Mouse (Mus musculus) embryonic facial prominence, embryonic 12.5 days (tissue): ENCODE measurements around the gene Prrx2. TPM values are rescaled to one million over a fixed set of nuclear protein-coding genes. Genes with fewer than 3 reads are reported as not detected.

Source experiments
- ATAC-seq: fragments of 200-750 bp; cut with Nextera tagmentation; 2 replicates; pipeline ENCODE4 v1.8.0; 2017; ENCODE audit not compliant: insufficient number of reproducible peaks, insufficient read depth, low FRiP score, low TSS enrichment
- H3K27ac ChIP-seq: fragments of 300-500 bp; sonication (generic); 2 replicates; pipeline ENCODE4 v1.5.1; 2016; ENCODE audit warnings: mild to moderate bottlenecking
- H3K27me3 ChIP-seq: fragments of 300-500 bp; sonication (generic); 2 replicates; pipeline ENCODE4 v1.6.1; 2016; ENCODE audit warnings: mild to moderate bottlenecking, moderate library complexity
- H3K36me3 ChIP-seq: fragments of 300-500 bp; sonication (generic); 2 replicates; pipeline ENCODE4 v1.6.1; 2016; ENCODE audit warnings: mild to moderate bottlenecking
- H3K4me1 ChIP-seq: fragments of 300-500 bp; sonication (generic); 2 replicates; pipeline ENCODE4 v1.6.1; 2016
- H3K4me2 ChIP-seq: fragments of 300-500 bp; sonication (generic); replicated peaks from 2 replicates; pipeline ENCODE4 v1.6.1; 2016; ENCODE audit warnings: mild to moderate bottlenecking, moderate library complexity
- H3K4me3 ChIP-seq: fragments of 300-500 bp; sonication (generic); 2 replicates; pipeline ENCODE4 v1.5.1; 2016; ENCODE audit warnings: mild to moderate bottlenecking
- H3K9ac ChIP-seq: fragments of 300-500 bp; sonication (generic); 2 replicates; pipeline ENCODE4 v1.6.1; 2016; ENCODE audit warnings: mild to moderate bottlenecking, moderate library complexity
- H3K9me3 ChIP-seq: fragments of 300-500 bp; sonication (generic); 2 replicates; pipeline ENCODE4 v1.6.1; 2016; ENCODE audit warnings: mild to moderate bottlenecking, moderate library complexity
- WGBS: fragments of 180-500 bp; shearing (Covaris S2); methylation state at CpG from one replicate; pipeline ENCODE4 v1.1.7; 2016; 5-methylcytosine and 5-hydroxymethylcytosine counted together
- polyA plus RNA-seq: library from polyadenylated mRNA; unstranded; fragments of >200 nt; fragmentation: Nextera tagmentation; extraction: Ambion mirVana; gene quantifications from 2 replicates; pipeline ENCODE4 v1.2.1, GENCODE M21; 2016

Prrx2 gene
- polyA plus RNA-seq, 1 experiment from 2014 or later = 121 TPM

DNA sequence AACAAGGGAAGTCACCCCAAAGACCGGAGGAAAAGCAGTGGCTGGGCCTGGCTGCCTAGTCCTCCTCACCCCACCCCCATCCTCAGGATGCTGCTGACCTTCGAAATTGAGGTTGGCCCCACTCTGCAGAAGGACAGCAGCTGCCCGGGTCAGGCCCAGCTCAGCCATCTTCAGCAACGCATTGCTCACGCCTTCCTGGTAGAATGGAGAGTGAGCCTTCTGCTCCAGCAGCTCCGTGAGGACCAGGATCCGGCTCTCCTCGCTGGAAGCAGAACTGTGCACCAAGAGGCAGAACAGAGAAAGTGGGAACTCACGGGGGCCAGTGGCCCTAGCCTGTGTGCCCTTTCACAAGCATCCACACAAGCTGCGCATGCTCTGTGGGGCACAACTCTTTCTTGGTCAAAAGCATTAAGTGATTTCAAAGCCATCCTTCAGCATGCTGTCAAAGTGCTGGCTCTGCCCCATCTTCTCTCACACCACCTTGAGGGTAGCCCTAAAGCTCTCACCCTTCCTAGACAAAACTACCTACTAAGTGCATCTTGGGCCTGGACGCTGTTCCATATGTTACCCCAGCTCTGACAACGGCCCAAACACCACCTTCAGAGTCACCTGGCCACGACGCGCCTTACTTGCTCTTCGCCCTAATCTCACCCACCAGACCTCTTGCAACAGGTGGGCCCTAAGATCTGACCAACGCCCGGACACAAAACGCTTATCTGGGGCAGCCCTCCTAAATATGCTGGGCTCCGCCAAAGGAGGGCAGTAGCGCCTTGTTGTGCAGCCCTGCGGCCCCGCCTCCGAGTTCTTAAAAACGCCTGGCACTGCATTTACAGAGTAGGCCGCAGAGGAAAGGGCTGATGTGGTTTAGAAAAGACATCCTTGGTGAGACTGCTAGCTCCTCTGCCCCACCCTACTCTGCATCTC is 7.7 kb upstream of the Prrx2 start:
- Histone ChIP-seq H3K27ac (peak overlapping the region; percentile 74), H3K4me2 (peak overlapping the region; percentile 79), H3K9me3 (no peaks in the 10 kb centered on the region), H3K4me1 (peaks cover 23% of the 10 kb centered on the region), H3K9ac (peak overlapping the region; percentile 91), H3K36me3 (peaks cover 45% of the 10 kb centered on the region), H3K27me3 (no peaks in the 10 kb centered on the region), H3K4me3 (peak overlapping the region; percentile 96)
- no peak for ATAC-seq
- 34% methylated on average over 26 of the region's 26 CpGs for WGBS

GRCm38 (mm10) chr2:30827749-30828475 is 6.9 kb upstream of the Prrx2 start:
- peak overlapping the region; percentile 91 for H3K9ac ChIP-seq
- peaks cover 24% of the 10 kb centered on the region for H3K4me1 ChIP-seq
- no peaks in the 10 kb centered on the region for H3K27me3 ChIP-seq
- H3K4me2 ChIP-seq = peak overlapping the region; percentile 79
- H3K27ac ChIP-seq = peak overlapping the region; percentile 74
- no peaks in the 10 kb centered on the region for H3K9me3 ChIP-seq
- peak overlapping the region; percentile 96 for H3K4me3 ChIP-seq
- peaks cover 36% of the 10 kb centered on the region for H3K36me3 ChIP-seq
- under 1% methylated on average over 63 of the region's 63 CpGs for WGBS
- peak; percentile 75 for ATAC-seq

- no peak overlapping the region for H3K27ac ChIP-seq
- H3K4me2 ChIP-seq = no peak overlapping the region
- no peaks in the 10 kb centered on the region for H3K9me3 ChIP-seq
- ATAC-seq = no peak
- WGBS = 35% methylated on average over 5 of the region's 5 CpGs
- no peaks in the 10 kb centered on the region for H3K27me3 ChIP-seq
- no peak overlapping the region for H3K9ac ChIP-seq
- H3K4me1 ChIP-seq = peaks cover 34% of the 10 kb centered on the region
- no peak overlapping the region for H3K4me3 ChIP-seq
- peaks cover 22% of the 10 kb centered on the region for H3K36me3 ChIP-seq
These were observed 5.5 kb upstream of the Prrx2 start for GRCm38 (mm10) chr2:30829315-30829714.

DNA sequence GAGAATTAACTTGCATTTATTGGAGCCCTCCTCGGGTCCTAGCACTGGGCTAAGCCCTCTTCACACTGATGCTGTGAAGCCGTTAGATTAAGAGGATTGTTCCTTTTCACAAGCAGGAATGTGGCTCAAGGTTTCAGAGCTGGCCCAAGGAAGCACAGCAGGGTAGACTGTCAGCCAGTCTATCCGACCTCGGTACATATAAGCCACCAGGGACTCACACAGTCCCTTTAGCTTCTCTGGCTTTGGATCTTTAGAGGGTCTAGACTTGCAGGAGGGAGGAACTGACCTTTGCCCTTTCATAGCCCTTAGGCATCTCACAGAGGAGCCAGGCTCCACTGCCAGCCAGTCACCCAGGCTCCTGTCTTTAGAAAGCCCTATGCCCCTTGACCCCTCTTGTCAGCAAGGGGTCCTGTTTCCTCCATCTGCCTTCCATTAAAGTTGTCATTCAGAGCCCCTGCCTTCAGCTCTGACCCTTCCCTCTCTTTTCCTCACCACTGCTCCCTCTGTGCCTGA is 4.4 kb upstream of the Prrx2 start, which contains the start of gene Asb6:
TSS of gene Asb6 (minus strand) at position 51 of the 513 bp plus-strand sequence.
- ATAC-seq = no peak
- peaks cover 12% of the 10 kb centered on the region for H3K36me3 ChIP-seq
- H3K4me3 ChIP-seq = no peak within 1 kb of the TSS
- H3K9me3 ChIP-seq = no peaks in the 10 kb centered on the region
- H3K4me1 ChIP-seq = peaks cover 43% of the 10 kb centered on the region
- no peak within 1 kb of the TSS for H3K9ac ChIP-seq
- whole genome bisulfite sequencing = 8% methylated on average over 4 of the region's 4 CpGs
- no peaks in the 10 kb centered on the region for H3K27me3 ChIP-seq
- no peak within 1 kb of the TSS for H3K4me2 ChIP-seq
- H3K27ac ChIP-seq = no peak within 1 kb of the TSS

DNA sequence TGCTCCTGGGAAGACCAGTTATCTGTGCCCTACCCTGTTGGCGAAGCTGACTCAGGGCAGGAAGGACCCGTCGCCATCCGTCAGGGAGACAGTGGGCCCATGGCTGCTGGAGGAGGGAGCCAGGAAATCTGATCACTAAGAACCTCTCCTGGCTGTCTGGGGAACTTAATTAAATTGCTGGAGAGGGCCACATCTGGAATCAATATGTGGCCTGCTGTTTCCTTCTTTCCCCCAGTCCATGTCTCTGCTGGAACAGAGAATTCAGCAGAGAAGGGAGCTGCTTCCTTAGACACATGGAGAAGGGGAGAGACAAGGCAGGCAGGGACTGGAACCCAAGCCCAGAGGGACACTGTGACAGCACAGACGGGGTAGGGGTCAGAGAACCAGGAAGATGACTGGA is 1.1 kb upstream of the Prrx2 start:
- 20% methylated on average over 5 of the region's 5 CpGs for WGBS
- H3K4me2 ChIP-seq = peak overlapping the region; percentile 27
- peak; percentile 20; the same call in 1 of the 2 replicates for ATAC-seq

DNA sequence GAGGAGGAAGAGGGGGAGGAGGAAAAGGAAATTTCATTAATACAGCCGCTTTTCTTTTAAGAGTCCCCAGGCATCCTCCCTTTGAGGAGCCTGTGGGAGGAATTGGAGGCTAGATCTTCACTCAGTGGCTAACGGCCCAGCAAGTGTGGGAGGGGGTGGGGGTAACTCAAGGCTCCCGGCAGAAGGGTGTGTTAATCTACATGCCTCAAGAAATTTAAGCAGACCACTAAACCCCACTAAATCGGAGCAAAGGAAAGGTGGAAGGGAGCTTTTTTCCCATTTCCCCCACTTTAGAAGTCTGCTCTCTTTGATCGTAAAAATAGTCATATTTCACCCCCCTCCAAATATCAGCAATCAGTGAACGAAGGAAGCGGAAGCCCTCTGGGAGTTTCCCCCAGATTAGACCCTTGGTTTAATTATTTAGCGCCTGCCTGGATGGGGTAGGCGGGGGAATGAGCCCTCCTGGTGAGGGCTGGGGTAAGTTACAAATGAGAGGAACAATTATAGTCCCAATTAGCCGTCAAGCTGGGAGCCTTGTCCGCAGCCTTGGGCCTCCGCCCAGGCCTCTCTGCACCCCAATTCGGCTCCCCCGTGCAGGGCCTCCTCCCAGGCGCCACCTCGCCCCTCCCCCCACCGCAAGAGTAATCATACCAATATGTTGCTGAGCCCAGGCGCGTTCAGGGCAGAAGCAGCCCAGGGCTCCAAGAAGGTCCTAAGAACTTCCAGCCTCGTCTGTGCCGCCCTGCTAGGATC is 1.6 kb downstream of the Prrx2 start:
- Histone ChIP-seq H3K4me1 (peaks cover 49% of the 10 kb centered on the region), H3K4me2 (peak overlapping the region; percentile 31; the same call in 1 of the 2 replicates), H3K9me3 (no peaks in the 10 kb centered on the region), H3K9ac (no peak overlapping the region), H3K36me3 (no peaks in the 10 kb centered on the region), H3K27me3 (no peaks in the 10 kb centered on the region), H3K4me3 (no peak overlapping the region), H3K27ac (peak overlapping the region; percentile 92)
- peak; percentile 35; the same call in 1 of the 2 replicates for ATAC-seq
- 5% methylated on average over 21 of the region's 21 CpGs for whole genome bisulfite sequencing

More for the DNA sequence above, 1.1 kb upstream of the Prrx2 start:
- Histone ChIP-seq H3K9ac (peak overlapping the region; percentile 27; the same call in 1 of the 2 replicates), H3K9me3 (no peaks in the 10 kb centered on the region), H3K27ac (peak overlapping the region; percentile 98), H3K36me3 (no peaks in the 10 kb centered on the region), H3K27me3 (no peaks in the 10 kb centered on the region), H3K4me3 (no peak overlapping the region), H3K4me1 (peaks cover 51% of the 10 kb centered on the region)

DNA sequence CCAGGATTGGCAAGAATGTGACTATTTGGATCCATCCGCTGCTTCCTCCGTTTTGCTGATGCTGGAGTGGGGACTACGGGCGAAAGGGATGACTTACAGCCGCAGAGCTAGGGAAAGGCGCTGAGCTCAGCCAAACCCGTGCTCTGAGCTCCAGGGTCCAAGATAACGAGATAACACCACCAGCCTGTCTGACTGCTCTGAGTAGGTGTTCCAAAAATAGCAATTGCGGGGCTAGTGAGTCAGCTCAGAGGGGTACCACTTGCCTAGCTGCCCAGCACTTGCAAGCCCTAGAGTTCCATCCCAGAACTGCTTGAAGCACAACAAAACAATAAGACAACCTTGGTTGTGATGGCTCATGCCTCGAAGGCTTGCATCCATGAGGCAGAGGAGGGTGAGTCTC is 7.8 kb downstream of the Prrx2 start:
- Histone ChIP-seq H3K27ac (peak overlapping the region; percentile 43; the same call in 1 of the 2 replicates), H3K9me3 (no peaks in the 10 kb centered on the region), H3K4me1 (peaks cover 33% of the 10 kb centered on the region), H3K4me3 (no peak overlapping the region), H3K9ac (no peak overlapping the region), H3K4me2 (no peak overlapping the region; the same call in 1 of the 2 replicates), H3K27me3 (peaks cover 4% of the 10 kb centered on the region; the same call in 1 of the 2 replicates), H3K36me3 (no peaks in the 10 kb centered on the region)
- 47% methylated on average over 10 of the region's 10 CpGs for WGBS
- ATAC-seq = no peak

DNA sequence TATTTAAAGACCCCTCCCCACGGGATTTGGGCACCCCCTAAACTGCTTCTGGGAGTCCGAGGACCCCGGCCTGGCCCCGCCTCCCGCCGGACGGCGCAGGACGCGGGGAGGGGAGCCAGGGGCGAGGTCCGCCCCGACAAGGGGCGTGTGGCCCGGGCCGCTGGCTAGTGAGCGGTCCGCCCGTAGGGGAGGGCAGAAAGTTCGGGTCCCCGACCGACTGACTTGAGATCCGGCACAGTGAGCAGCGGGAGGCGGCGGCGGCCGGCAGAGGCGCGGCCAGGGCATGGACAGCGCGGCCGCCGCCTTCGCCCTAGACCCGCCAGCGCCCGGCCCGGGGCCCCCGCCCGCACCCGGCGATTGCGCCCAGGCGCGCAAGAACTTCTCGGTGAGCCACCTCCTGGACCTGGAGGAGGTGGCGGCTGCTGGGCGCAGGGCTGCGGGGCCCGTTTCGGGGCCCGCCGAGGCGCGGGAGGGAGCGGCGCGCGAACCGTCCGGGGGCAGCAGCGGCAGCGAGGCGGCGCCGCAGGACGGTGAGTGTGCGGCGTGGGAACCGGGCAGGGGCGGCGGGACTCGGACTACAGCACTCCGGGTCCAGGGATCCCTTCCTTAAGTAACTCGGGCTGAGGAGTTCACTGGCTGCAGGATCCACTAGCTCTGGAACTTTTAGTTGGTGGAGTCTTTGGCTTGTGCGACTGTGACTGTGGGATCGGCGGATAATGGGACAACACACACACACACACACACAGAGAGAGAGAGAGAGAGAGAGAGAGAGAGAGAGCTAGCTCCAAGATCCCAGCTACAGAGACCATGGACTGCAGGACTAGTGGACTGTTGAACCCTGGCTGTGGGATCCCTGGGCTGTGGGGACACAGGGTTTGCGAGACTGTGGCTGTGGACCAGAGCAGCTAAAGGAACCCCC is 10.6 kb downstream of the Prrx2 start:
- Histone ChIP-seq H3K9me3 (no peaks in the 10 kb centered on the region), H3K36me3 (no peaks in the 10 kb centered on the region), H3K4me1 (peaks cover 55% of the 10 kb centered on the region), H3K27ac (peak overlapping the region; percentile 87), H3K9ac (peak overlapping the region; percentile 86), H3K4me2 (peak overlapping the region; percentile 78), H3K27me3 (peaks cover 4% of the 10 kb centered on the region; the same call in 1 of the 2 replicates), H3K4me3 (peak overlapping the region; percentile 78)
- ATAC-seq = no peak
- under 1% methylated on average over 79 of the region's 80 CpGs for WGBS

DNA sequence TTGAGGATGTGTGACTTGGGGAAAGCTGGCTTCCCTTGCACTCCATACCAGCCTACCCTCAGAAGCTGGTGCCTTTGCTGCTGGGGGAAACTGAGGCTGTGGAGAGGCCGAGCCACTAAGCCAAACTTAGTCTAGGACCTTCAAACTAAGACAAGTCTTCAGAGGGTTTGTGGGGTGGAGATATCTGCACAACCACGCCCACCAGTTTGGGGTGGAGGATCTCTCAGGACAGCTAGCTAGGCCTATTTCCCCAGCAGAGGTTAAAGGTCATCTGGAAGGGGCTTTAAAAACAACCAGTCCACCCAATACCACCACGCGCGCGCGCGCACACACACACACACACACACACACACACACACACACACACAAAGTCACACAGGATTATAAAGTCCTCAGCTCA is 11.5 kb downstream of the Prrx2 start:
- Histone ChIP-seq H3K9me3 (no peaks in the 10 kb centered on the region), H3K4me3 (peak overlapping the region; percentile 78), H3K4me2 (peak overlapping the region; percentile 78), H3K9ac (peak overlapping the region; percentile 86), H3K27me3 (peaks cover 4% of the 10 kb centered on the region; the same call in 1 of the 2 replicates), H3K4me1 (peaks cover 63% of the 10 kb centered on the region), H3K36me3 (no peaks in the 10 kb centered on the region), H3K27ac (peak overlapping the region; percentile 87)
- 30% methylated on average over 6 of the region's 8 CpGs for WGBS
- no peak for ATAC-seq

DNA sequence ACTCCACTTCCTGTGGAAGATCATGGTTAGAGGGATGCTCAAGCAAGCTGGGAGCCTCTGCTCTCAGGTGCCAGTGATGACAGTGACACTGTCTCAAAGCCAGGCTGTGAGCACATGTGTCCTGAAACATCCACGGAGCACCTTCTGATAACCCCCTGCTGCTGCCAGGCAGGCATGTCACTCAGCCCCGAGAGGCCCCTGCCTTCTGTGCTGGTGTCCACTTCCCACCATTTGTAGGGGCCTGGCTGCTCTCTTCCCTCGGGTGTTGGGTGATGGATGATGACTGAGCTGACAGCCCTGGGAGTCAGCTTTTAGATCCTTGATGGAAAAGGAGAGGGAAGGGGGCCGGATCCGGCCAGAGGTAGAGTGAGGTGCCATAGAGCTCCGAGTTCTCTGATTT is 12.0 kb downstream of the Prrx2 start:
- no peak for ATAC-seq
- Histone ChIP-seq H3K9ac (peak overlapping the region; percentile 86), H3K4me3 (peak overlapping the region; percentile 78), H3K4me2 (peak overlapping the region; percentile 78), H3K27me3 (peaks cover 4% of the 10 kb centered on the region; the same call in 1 of the 2 replicates), H3K9me3 (no peaks in the 10 kb centered on the region), H3K27ac (peak overlapping the region; percentile 87), H3K4me1 (peaks cover 68% of the 10 kb centered on the region), H3K36me3 (no peaks in the 10 kb centered on the region)
- 11% methylated on average over 6 of the region's 6 CpGs for WGBS
